Mouse (Mus musculus) stomach, embryonic 14.5 days (tissue): ENCODE data around the gene Mlh1. TPM values are rescaled to one million over a fixed set of nuclear protein-coding genes. Genes with fewer than 3 reads are reported as not detected.

Experiments
- ATAC-seq: fragments of 200-750 bp; cut with Nextera tagmentation; 2 replicates; pipeline ENCODE4 v1.8.0; 2017; ENCODE audit warnings: low read depth, moderate TSS enrichment; ENCODE audit not compliant: insufficient number of reproducible peaks, insufficient read depth, low FRiP score
- H3K27ac ChIP-seq: fragments of 300-500 bp; sonication (generic); 2 replicates; pipeline ENCODE4 v1.5.1; 2014; ENCODE audit warnings: mild to moderate bottlenecking, low read length, moderate library complexity, mixed read lengths
- H3K27me3 ChIP-seq: fragments of 300-500 bp; sonication (generic); 2 replicates; pipeline ENCODE4 v1.6.1; 2014; ENCODE audit warnings: low read length, control low read depth, mixed read lengths; ENCODE audit not compliant: control insufficient read depth, insufficient read depth
- H3K36me3 ChIP-seq: fragments of 300-500 bp; sonication (generic); 2 replicates; pipeline ENCODE4 v1.6.1; 2014; ENCODE audit warnings: mild to moderate bottlenecking, control low read depth, low read length, moderate library complexity, mixed read lengths; ENCODE audit not compliant: control insufficient read depth, insufficient read depth
- H3K4me1 ChIP-seq: fragments of 300-500 bp; sonication (generic); 2 replicates; pipeline ENCODE4 v1.6.1; 2014; ENCODE audit warnings: low read length, control low read depth, mixed read lengths; ENCODE audit not compliant: control insufficient read depth, insufficient read depth
- H3K4me2 ChIP-seq: fragments of 300-500 bp; sonication (generic); replicated peaks from 2 replicates; pipeline ENCODE4 v1.6.1; 2014; ENCODE audit warnings: low read depth, low read length, control low read depth
- H3K4me3 ChIP-seq: fragments of 300-500 bp; sonication (generic); 2 replicates; pipeline ENCODE4 v1.5.1; 2014; ENCODE audit warnings: low read depth, low read length, control low read depth
- H3K9ac ChIP-seq: fragments of 300-500 bp; sonication (generic); replicated peaks from 2 replicates; pipeline ENCODE4 v1.6.1; 2014; ENCODE audit warnings: low read depth, mild to moderate bottlenecking, control low read depth, low read length, moderate library complexity, mixed read lengths
- H3K9me3 ChIP-seq: fragments of 300-500 bp; sonication (generic); 2 replicates; pipeline ENCODE4 v1.6.1; 2016; ENCODE audit warnings: low read depth, low read length, control low read depth; ENCODE audit not compliant: control insufficient read depth
- WGBS: fragments of 180-500 bp; shearing (Covaris S2); extraction: QIAGEN DNeasy Blood & Tissue Kit; methylation state at CpG from one replicate; pipeline ENCODE4 v1.1.7; 2014; 5-methylcytosine and 5-hydroxymethylcytosine counted together
- polyA plus RNA-seq: library from polyadenylated mRNA; unstranded; fragments of >200 nt; fragmentation: Nextera tagmentation; extraction: Ambion mirVana; gene quantifications from 2 replicates; pipeline ENCODE4 v1.2.1, GENCODE M21; 2014

Mlh1 gene
- 38.0 and 39.1 TPM in 2 replicates for polyA plus RNA-seq

DNA sequence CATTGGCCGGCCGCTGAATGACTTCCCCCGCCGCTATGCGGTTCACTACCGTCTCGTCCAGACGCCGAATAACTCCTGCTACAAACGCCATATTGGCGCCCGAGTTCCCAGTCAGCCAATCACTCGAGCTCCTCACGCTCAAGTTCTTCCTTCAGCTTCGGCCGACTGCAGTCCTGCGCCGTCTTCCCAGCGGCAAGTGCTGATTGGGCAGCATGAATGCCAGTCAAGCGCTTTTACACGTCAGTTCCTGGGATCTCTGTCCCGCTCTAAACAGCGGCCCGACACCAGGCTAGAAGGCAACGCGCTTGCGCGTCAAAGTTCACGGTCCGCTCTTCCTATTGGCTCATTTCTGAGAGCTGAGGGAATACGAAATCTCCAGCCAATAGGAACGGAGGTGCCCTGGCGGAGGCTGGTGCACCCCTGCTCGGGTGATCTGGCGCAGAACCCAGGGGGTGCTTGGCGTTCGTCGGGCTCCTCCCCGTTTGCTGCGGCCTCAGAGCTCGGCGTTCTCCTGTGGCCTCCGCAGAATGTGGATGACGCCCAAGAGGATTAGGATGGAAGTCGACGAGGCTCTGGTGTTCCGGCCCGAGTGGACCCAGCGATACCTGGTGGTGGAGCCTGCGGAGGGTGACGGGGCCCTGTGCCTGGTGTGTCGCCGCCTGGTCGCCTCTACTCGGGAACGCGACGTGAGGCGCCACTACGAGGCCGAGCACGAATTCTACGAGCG is at the start of gene Mlh1, which contains the start of gene Epm2aip1:
Gene Mlh1 (minus strand): TSS at position 358 of the 727 bp plus-strand sequence.
Gene Epm2aip1 (plus strand): TSS at position 496 of the 727 bp plus-strand sequence.
- Histone ChIP-seq H3K27ac (peak within 1 kb of the TSS; percentile 94), H3K4me3 (peak within 1 kb of the TSS; percentile 93), H3K4me1 (peaks cover 26% of the 10 kb centered on the region), H3K27me3 (no peaks in the 10 kb centered on the region), H3K36me3 (peaks cover 13% of the 10 kb centered on the region; the same call in 1 of the 2 replicates), H3K9me3 (no peaks in the 10 kb centered on the region), H3K9ac (peak within 1 kb of the TSS; percentile 88), H3K4me2 (peak within 1 kb of the TSS; percentile 86)
- 0% methylated on average over 64 of the region's 64 CpGs for WGBS
- ATAC-seq, result peak; percentile 99

DNA sequence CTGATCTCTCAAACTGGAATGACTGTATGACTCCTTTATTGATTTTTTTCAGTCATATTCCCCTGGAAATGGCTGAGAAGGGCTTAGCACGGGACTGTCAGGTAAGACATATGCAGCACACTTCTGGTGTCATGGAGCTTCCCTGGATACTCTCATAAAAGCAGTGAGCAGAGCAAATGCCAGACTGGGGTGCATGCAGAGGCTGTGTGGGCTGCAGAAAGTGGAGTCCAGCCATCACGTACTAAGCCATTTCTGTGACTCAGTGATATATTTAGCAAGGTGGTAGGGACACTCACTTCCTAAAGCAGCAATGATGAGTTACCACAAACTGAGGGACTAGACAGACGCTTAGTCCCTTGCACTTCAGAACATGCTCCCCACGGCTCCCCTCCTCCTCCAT is 49.3 kb upstream of the Mlh1 start:
- H3K36me3 ChIP-seq, result no peaks in the 10 kb centered on the region
- no peaks in the 10 kb centered on the region for H3K27me3 ChIP-seq
- WGBS, result 75% methylated on average over 4 of the region's 4 CpGs
- no peak overlapping the region for H3K4me2 ChIP-seq
- no peak overlapping the region for H3K9ac ChIP-seq
- no peak overlapping the region for H3K4me3 ChIP-seq
- H3K9me3 ChIP-seq, result no peaks in the 10 kb centered on the region
- ATAC-seq, result no peak
- H3K4me1 ChIP-seq, result no peaks in the 10 kb centered on the region
- H3K27ac ChIP-seq, result no peak overlapping the region

DNA sequence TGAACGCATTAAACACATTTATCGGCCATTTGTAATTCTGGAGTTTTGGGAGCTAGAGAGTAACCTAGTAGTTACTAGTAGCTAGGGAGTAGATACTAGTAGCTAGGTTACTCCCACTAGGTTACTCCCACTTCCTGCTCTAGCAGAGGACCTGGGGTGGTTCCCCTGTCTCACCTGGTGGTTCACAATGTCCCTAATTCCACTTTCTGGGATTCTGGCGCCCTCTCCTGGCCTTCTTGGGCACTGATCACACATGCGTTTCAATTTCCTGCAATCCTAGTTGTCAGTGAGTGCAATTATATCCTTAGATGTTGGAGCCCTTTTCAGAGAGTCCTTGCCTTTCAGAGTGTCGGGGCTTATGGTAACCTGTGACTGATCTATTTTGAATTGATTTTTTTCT is 42.6 kb upstream of the Mlh1 start:
- Histone ChIP-seq H3K9me3 (peaks cover 12% of the 10 kb centered on the region; the same call in 1 of the 2 replicates), H3K4me1 (0 out of 2 replicates have a peak, but pooled peaks cover 11% of the 10 kb centered on the region), H3K36me3 (no peaks in the 10 kb centered on the region), H3K4me2 (no peak overlapping the region), H3K27ac (no peak overlapping the region), H3K4me3 (no peak overlapping the region), H3K9ac (no peak overlapping the region), H3K27me3 (peaks cover 40% of the 10 kb centered on the region)
- WGBS, result 38% methylated on average over 5 of the region's 5 CpGs
- no peak for ATAC-seq

DNA sequence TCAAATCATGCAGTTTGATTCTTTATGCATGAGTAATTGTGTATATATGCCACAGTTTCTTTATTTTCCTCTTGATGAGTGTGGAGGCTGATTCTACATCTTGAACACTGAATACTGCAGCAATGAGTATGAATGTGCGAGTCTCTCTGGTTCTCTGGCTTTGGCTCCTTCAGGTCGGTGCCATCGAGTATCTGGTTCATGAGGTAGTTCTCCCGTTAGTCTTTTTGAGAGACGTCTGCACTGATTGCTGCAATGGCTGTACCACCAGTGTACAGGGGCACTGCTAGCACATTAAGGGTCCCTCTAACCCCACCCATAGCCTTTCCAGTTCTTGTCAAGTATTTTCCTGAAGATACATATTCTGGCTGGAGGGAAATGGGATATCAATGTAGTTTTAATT is 42.2 kb upstream of the Mlh1 start:
- Histone ChIP-seq H3K4me1 (0 out of 2 replicates have a peak, but pooled peaks cover 11% of the 10 kb centered on the region), H3K27ac (no peak overlapping the region), H3K36me3 (no peaks in the 10 kb centered on the region), H3K27me3 (peaks cover 40% of the 10 kb centered on the region), H3K4me2 (no peak overlapping the region), H3K4me3 (no peak overlapping the region), H3K9me3 (peaks cover 12% of the 10 kb centered on the region; the same call in 1 of the 2 replicates), H3K9ac (no peak overlapping the region)
- no peak for ATAC-seq
- WGBS, result 23% methylated on average over 5 of the region's 5 CpGs

DNA sequence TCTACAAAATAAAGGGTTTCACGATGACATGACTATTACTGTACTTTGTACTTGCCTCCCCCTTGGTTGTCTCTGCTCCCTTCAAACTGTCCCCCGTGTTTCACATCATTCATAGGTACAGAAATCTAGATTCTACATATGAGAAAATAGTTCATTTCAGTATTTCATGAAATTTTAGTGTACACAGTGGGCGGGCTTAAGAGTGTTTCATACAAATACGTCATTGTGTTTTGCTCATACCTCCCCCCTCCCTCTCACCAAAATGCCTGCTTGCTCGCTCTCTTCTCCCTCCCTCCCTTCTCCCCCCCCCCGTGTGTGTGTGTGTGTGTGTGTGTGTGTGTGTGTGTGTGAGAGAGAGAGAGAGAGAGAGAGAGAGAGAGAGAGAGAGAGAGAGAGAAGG is 41.7 kb upstream of the Mlh1 start:
- no peak overlapping the region for H3K4me3 ChIP-seq
- 16% methylated on average over 6 of the region's 6 CpGs for WGBS
- H3K4me2 ChIP-seq, result no peak overlapping the region
- 0 out of 2 replicates have a peak, but pooled peaks cover 11% of the 10 kb centered on the region for H3K4me1 ChIP-seq
- H3K9ac ChIP-seq, result no peak overlapping the region
- H3K36me3 ChIP-seq, result no peaks in the 10 kb centered on the region
- ATAC-seq, result no peak
- H3K27me3 ChIP-seq, result peaks cover 40% of the 10 kb centered on the region
- no peak overlapping the region for H3K27ac ChIP-seq
- H3K9me3 ChIP-seq, result peaks cover 12% of the 10 kb centered on the region; the same call in 1 of the 2 replicates

DNA sequence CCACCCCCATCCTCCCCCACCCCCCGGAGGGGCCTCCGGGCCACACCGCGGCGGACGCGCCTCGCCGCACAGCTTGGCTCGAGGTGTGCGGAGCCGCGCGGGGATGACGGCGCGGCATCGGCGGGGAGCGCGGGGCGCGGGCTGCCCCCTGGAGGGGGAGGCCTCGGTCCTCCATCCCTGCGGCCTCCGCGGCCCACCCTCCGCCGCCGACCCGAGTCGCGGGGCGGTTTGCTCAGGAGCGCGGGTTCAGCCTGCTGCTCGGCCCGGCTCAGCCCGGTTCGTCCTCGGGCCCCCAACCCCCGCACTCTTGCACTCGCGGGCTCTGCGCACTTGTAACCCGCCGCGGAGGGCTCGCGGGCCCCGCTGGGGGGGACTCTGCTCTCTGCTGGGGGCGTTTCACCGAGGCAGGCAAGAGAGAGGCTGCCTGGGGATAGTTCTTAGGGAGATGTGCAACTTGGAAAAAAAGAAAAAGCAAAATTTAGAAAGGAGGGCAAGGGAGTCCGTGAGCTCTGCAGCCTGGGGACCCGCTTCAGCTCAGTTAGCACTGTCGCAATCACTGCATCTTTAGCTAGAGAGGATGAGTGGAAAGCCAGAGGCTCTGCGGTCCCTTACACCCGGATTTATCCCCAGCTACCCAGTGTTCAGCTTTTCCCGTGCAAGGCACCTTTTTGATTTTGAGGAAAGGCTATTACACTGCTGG is 41.0 kb upstream of the Mlh1 start:
- Histone ChIP-seq H3K4me3 (peak overlapping the region; percentile 46), H3K9me3 (peaks cover 12% of the 10 kb centered on the region; the same call in 1 of the 2 replicates), H3K4me1 (0 out of 2 replicates have a peak, but pooled peaks cover 11% of the 10 kb centered on the region), H3K36me3 (no peaks in the 10 kb centered on the region), H3K9ac (no peak overlapping the region), H3K27me3 (peaks cover 40% of the 10 kb centered on the region), H3K4me2 (peak overlapping the region; percentile 94), H3K27ac (no peak overlapping the region)
- under 1% methylated on average over 52 of the region's 59 CpGs for whole genome bisulfite sequencing
- ATAC-seq, result peak; percentile 53; the same call in 1 of the 2 replicates

DNA sequence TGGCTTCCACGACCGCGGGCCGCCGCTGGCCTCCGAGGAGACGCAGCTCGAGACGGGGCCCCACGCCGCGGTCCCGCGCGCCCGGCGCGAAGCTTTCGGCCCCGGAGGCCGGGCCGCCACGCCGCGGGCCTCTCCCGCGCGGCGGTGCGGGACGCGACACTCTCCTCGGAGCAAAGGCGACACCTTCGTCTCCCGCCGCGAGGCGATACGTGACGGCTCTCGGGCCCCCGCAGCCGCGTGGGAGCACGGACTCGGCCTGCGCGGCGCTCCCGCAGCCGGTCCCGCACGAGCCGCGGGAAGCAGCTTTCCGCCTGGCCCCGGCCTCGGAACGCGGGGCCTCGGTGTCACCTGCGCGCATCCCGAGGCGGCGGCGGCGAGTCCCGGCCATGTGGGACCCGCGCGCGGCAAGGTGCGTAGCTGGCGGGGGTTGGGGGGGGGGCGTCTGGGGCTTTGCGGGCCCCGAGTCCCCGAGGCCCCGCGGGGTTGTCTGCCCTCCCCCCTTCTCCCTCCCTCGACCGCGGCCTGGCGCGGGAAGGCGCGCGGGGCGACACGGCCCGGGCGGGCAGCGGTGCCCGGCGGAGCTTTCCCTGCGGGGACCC is 40.4 kb upstream of the Mlh1 start:
- 3% methylated on average over 76 of the region's 98 CpGs for WGBS

More for the DNA sequence above, 40.4 kb upstream of the Mlh1 start:
- H3K27ac ChIP-seq, result no peak overlapping the region
- H3K4me2 ChIP-seq, result peak overlapping the region; percentile 94
- ATAC-seq, result no peak
- H3K36me3 ChIP-seq, result no peaks in the 10 kb centered on the region
- H3K9ac ChIP-seq, result no peak overlapping the region
- peaks cover 40% of the 10 kb centered on the region for H3K27me3 ChIP-seq
- 0 out of 2 replicates have a peak, but pooled peaks cover 11% of the 10 kb centered on the region for H3K4me1 ChIP-seq
- peaks cover 12% of the 10 kb centered on the region; the same call in 1 of the 2 replicates for H3K9me3 ChIP-seq
- peak overlapping the region; percentile 46 for H3K4me3 ChIP-seq
